Mouse (Mus musculus): ENCODE results near the gene Fam198a. TPM values are rescaled to one million over a fixed set of nuclear protein-coding genes. Genes with fewer than 3 reads are reported as not detected.
A peak's percentile ranks its signal among the peaks of the same experiment; 100 is the strongest.

The Fam198a gene
- total and polyA plus RNA-seq, 3 experiments = 0.12 to 0.26 TPM; not detected in 1

GRCm38 (mm10) chr9:121916102-121916501, 34.7 kb upstream of the Fam198a start, which contains the start of gene Cyp8b1:
Gene Cyp8b1 (minus strand): TSS chr9:121916305.
- H3K36me3 ChIP-seq (ENCODE audit: control insufficient read depth in 1 of 2, insufficient read depth in 2 of 2, low read length in 2 of 2) = peaks cover 0 to 2% of the 10 kb centered on the region in 2 experiments; a peak in 1 of 4 replicates
- H3K4me3 ChIP-seq (ENCODE audit: control insufficient read depth in 1 of 2, insufficient read depth in 1 of 2, low read depth in 2 of 2, low read length in 2 of 2) = no peak within 1 kb of the TSS
- no peaks in the 10 kb centered on the region for H3K79me2 ChIP-seq (ENCODE audit: control insufficient read depth, insufficient read depth, low read length, poor library complexity)
- no peak for DNase-seq (ENCODE audit: low read depth, low spot score)
- H3K9ac ChIP-seq (ENCODE audit: control insufficient read depth, low read depth, low read length, poor library complexity, severe bottlenecking) = no peak within 1 kb of the TSS
- no peak within 1 kb of the TSS for H3K27ac ChIP-seq (ENCODE audit: control insufficient read depth, low read depth, low read length)
- H3K9me3 ChIP-seq (replicated peaks; ENCODE audit: insufficient read depth, low read length) = no peaks in the 10 kb centered on the region
- H3K4me1 ChIP-seq (ENCODE audit: control insufficient read depth in 1 of 2, insufficient read depth in 2 of 2, low read length in 2 of 2) = 0 out of 4 replicates have a peak, but pooled peaks cover 0 to 4% of the 10 kb centered on the region in 2 experiments
- H3K27me3 ChIP-seq (ENCODE audit: control insufficient read depth in 1 of 2, insufficient read depth in 2 of 2, low read length in 2 of 2) = no peaks in the 10 kb centered on the region; a peak in 1 of 4 replicates
- no peak for TF ChIP-seq CTCF (IDR thresholded peaks at IDR 0.05 in 2 of 3, conservative IDR thresholded peaks at IDR 0.05 in 1 of 3; ENCODE audit: control insufficient read depth in 1 of 3, insufficient read depth in 1 of 3, low read depth in 2 of 3, low read length in 3 of 3, poor library complexity in 1 of 3, severe bottlenecking in 1 of 3)
- no peak for TF ChIP-seq ZC3H11A (IDR thresholded peaks at IDR 0.05; ENCODE audit: low read depth, low read length)
- TF ChIP-seq TBP (IDR thresholded peaks at IDR 0.05; ENCODE audit: low read depth, low read length) = no peak
- no peak for TF ChIP-seq MAZ (IDR thresholded peaks at IDR 0.05; ENCODE audit: low read depth, low read length)
- no peak for TF ChIP-seq POLR2AphosphoS2 (IDR thresholded peaks at IDR 0.05; ENCODE audit: low read length)
- TF ChIP-seq ZKSCAN1 (IDR thresholded peaks at IDR 0.05; ENCODE audit: low read depth, low read length) = no peak
- no peak for TF ChIP-seq RAD21 (IDR thresholded peaks at IDR 0.05; ENCODE audit: low read depth, low read length)
- no peak for TF ChIP-seq MAFK (IDR thresholded peaks at IDR 0.05; ENCODE audit: borderline replicate concordance, low read depth, low read length)
- TF ChIP-seq CHD1 (IDR thresholded peaks at IDR 0.05; ENCODE audit: low read depth, low read length) = no peak
- no peak for TF ChIP-seq NELFE (IDR thresholded peaks at IDR 0.05; ENCODE audit: low read depth, low read length)
- TF ChIP-seq JUND (IDR thresholded peaks at IDR 0.05; ENCODE audit: low read depth, low read length) = no peak
- no peak for TF ChIP-seq MYB (IDR thresholded peaks at IDR 0.05; ENCODE audit: low read depth, low read length)
- no peak for TF ChIP-seq ETS1 (IDR thresholded peaks at IDR 0.05; ENCODE audit: low read depth, low read length)
- no peak for TF ChIP-seq MEF2A (IDR thresholded peaks at IDR 0.05; ENCODE audit: extremely low read depth, insufficient replicate concordance, low read depth, low read length, poor library complexity, severe bottlenecking)
- no peak for TF ChIP-seq POLR2AphosphoS5 (IDR thresholded peaks at IDR 0.05; ENCODE audit: borderline replicate concordance, low read depth, low read length)

- H3K27ac ChIP-seq (ENCODE audit: control insufficient read depth, low read depth, low read length) = peak overlapping the region; percentile 32; the same call in 1 of the 2 replicates
- H3K79me2 ChIP-seq (ENCODE audit: control insufficient read depth, insufficient read depth, low read length, poor library complexity) = no peaks in the 10 kb centered on the region
- DNase-seq (ENCODE audit: low read depth, low spot score) = peak; percentile 70
Observed at GRCm38 (mm10) chr9:121919027-121919501, 31.7 kb upstream of the Fam198a start.

More at GRCm38 (mm10) chr9:121919027-121919501, 31.7 kb upstream of the Fam198a start:
- H3K4me1 ChIP-seq (ENCODE audit: control insufficient read depth in 1 of 2, insufficient read depth in 2 of 2, low read length in 2 of 2) = 0 out of 4 replicates have a peak, but pooled peaks cover 0 to 4% of the 10 kb centered on the region in 2 experiments
- no peak overlapping the region for H3K9ac ChIP-seq (ENCODE audit: control insufficient read depth, low read depth, low read length, poor library complexity, severe bottlenecking)
- 0 out of 4 replicates have a peak, but pooled peaks of 1 of the 2 experiments have one; percentile 37 for TF ChIP-seq POLR2A (IDR thresholded peaks at IDR 0.05; ENCODE audit: control insufficient read depth in 1 of 2, insufficient read depth in 1 of 2, low read depth in 1 of 2, low read length in 2 of 2, poor library complexity in 1 of 2)
- TF ChIP-seq CHD1 (IDR thresholded peaks at IDR 0.05; ENCODE audit: low read depth, low read length) = no peak
- TF ChIP-seq USF1 (IDR thresholded peaks at IDR 0.05; ENCODE audit: low read depth, low read length) = peak; percentile 81
- TF ChIP-seq USF2 (IDR thresholded peaks at IDR 0.05; ENCODE audit: borderline replicate concordance in 1 of 2, insufficient read depth in 1 of 2, low read depth in 1 of 2, low read length in 2 of 2) = peak in 1 of 2 experiments; percentile 35; a peak in 1 of 4 replicates
- no peaks in the 10 kb centered on the region for H3K9me3 ChIP-seq (replicated peaks; ENCODE audit: insufficient read depth, low read length)
- peak overlapping the region; percentile 20 to 40; a peak in 3 of 4 replicates for H3K4me3 ChIP-seq (ENCODE audit: control insufficient read depth in 1 of 2, insufficient read depth in 1 of 2, low read depth in 2 of 2, low read length in 2 of 2)
- H3K27me3 ChIP-seq (ENCODE audit: control insufficient read depth in 1 of 2, insufficient read depth in 2 of 2, low read length in 2 of 2) = no peaks in the 10 kb centered on the region
- peaks cover 0 to 2% of the 10 kb centered on the region in 2 experiments; a peak in 1 of 4 replicates for H3K36me3 ChIP-seq (ENCODE audit: control insufficient read depth in 1 of 2, insufficient read depth in 2 of 2, low read length in 2 of 2)

All from MEL (cell line).